Mouse (Mus musculus) skeletal muscle tissue, postnatal 0 days (tissue): ENCODE data around the gene Lig3. TPM values are rescaled to one million over a fixed set of nuclear protein-coding genes. Genes with fewer than 3 reads are reported as not detected.

Source experiments
- polyA plus RNA-seq: library from polyadenylated mRNA; unstranded; fragments of >200 nt; fragmentation: Nextera tagmentation; extraction: Ambion mirVana; gene quantifications from 2 replicates; pipeline ENCODE4 v1.2.1, GENCODE M21; 2015

Gene Lig3
- polyA plus RNA-seq: 8.9 and 10.4 TPM in 2 replicates

GRCm38 (mm10) chr11:82780983-82781903, at the start of gene Lig3:
Gene Lig3 (plus strand): TSS chr11:82781108.

GRCm38 (mm10) chr11:82763742-82764437, 17.0 kb upstream of the Lig3 start, which contains the start of the genes Cct6b and Zfp830:
Gene Cct6b (minus strand): TSS chr11:82764321.
Gene Zfp830 (plus strand): TSS chr11:82764345.

Other genes starting within 250 kb of the Lig3 start
- gene Cct6b, start 16.8 kb upstream of the Lig3 start, polyA plus RNA-seq: 0.26 and 0.28 TPM in 2 replicates
- gene Zfp830, start 16.8 kb upstream of the Lig3 start, polyA plus RNA-seq: 20.0 and 21.0 TPM in 2 replicates
- gene Rffl, start 90.1 kb downstream of the Lig3 start, polyA plus RNA-seq: 3.3 and 4.0 TPM in 2 replicates
- gene Rad51d, start 109.5 kb downstream of the Lig3 start, polyA plus RNA-seq: 8.1 and 9.9 TPM in 2 replicates
- 0.42 and 0.44 TPM in 2 replicates for gene Fndc8, start 111.0 kb downstream of the Lig3 start, polyA plus RNA-seq
- gene Nle1, start 127.3 kb downstream of the Lig3 start, polyA plus RNA-seq: 10.8 and 14.6 TPM in 2 replicates
- 105 and 118 TPM in 2 replicates for gene Unc45b, start 129.4 kb downstream of the Lig3 start, polyA plus RNA-seq
- 7.9 and 10.0 TPM in 2 replicates for gene Slfn5, start 170.2 kb downstream of the Lig3 start, polyA plus RNA-seq
- 2.9 and 3.7 TPM in 2 replicates for gene Slfn9, start 210.7 kb downstream of the Lig3 start, polyA plus RNA-seq
- 0.58 and 0.71 TPM in 2 replicates for gene Slfn8, start 239.7 kb downstream of the Lig3 start, polyA plus RNA-seq